Mouse (Mus musculus) frontal cortex, postnatal 14 days (tissue): ENCODE results near the gene Olfr235.
"Not testable (repeated sequence)": the region's sequence is repeated elsewhere in the genome, so short reads cannot be mapped to it uniquely, and the experiment has no call there.

Source experiments
- DNase-seq, 2 experiments: peaks; one replicate each; pipeline ENCODE4 v3.0.0; 2022; ENCODE audit warnings: low spot score in 2 of 2

The Olfr235 gene

GRCm38 (mm10) chr19:12260732-12261131 lies at the start of gene Olfr235:
Gene Olfr235, plus strand, starts transcription at chr19:12261032.
- DNase-seq, result no peak

DNA sequence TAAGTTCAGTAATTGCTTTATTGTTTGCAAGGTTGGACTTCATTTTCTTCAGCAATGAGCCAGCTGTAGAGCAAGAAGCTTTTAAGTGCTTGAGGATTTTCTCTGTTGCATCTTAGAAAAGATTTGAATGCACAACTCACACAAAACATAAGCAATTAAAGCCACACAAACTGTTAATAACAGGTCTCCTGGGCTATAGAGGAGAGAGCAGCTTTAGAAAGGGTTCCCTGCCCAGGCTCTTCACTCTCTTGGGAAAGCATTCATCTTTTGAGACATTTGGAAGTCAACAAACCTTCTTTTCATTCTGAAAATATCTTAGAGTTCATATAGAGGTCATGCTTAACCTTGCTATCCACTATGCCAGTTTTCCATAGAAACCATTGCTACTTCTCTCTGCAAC lies 28.3 kb upstream of the Olfr235 start, which contains the start of gene Olfr1432:
TSS of gene Olfr1432 (minus strand) at position 101 of the 400 bp plus-strand sequence.
- DNase-seq, result not testable (repeated sequence)

DNA sequence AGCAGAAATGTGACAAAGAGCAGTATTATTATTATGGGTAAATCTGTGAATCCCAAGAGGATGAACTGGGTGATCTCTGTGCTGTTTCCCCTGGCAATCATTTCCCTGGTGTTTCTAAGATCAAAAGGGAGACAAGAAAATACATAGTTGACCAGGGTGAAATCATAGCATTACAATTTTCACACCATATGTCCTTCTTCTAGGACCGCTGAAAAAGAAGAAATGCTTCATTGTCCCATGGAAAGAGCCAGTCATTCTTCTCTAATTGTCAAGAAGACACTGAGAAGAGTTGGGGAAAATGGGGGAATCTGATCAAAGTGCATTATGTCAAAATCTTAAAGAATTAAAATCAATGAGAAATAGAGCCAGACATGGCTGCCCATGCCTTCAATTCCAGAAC lies 19.3 kb upstream of the Olfr235 start, which contains the start of gene Olfr262:
TSS of gene Olfr262 (minus strand) at position 101 of the 400 bp plus-strand sequence.
- DNase-seq, result no peak

DNA sequence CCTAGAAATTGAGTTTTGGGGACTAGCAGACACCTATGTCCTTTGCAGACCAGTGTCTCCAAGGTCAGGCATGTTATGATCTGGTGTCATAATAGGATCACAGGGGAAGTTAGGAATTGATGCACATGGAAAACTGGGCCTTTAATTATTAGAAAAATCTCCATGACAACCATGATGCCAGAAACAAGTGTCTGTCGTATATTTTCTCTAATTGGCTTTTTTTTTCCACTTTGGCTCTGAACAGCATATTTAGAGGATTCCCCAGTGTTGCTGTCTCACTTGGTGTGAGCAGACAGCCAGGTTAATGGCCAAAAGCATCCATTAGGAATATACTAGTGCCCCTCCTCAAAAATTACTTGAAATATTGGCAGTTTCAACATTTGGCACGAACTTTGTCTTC lies 18.7 kb downstream of the Olfr235 start, which contains the start of gene Olfr1434:
TSS of gene Olfr1434 (plus strand) at position 301 of the 400 bp plus-strand sequence.
- no peak for DNase-seq

DNA sequence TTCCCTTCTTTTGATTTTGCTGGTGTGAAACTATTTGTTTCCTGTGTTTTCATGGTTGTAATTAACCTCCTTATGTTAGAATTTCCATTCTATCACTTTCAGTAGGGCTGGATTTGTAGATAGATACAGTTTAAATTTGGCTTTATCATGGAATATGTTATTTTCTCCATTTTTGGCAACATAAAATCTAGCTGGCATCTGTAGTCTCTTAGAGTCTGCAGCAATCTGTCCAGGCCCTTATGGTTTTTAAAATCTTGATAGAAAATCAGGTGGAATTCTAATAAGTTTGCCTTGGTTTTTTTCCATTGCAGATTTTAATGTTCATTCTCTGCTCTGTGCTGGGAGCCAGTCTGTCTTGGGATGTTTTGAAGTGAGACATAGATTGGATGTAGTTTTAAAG lies 32.1 kb downstream of the Olfr235 start:
- no peak for DNase-seq

DNA sequence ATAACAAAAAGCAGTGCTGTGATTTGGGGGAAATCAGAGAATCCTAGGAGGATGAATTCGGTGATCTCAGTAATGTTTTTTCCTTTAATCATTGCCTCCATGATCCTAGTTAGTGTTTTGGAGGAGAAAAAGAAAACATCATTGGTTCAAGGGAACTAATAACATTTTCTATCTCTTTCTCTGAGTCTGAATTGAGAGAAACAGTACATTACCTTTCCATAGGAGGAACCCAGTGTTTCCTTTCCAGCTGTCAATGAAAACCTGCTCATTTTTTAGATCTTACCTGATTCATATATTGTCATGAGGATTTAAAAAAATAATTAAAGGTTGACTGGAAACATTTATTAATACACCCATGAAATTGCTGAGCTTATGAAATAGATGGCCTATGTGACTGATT lies 38.2 kb downstream of the Olfr235 start, which contains the start of gene Olfr1436:
TSS of gene Olfr1436 (minus strand) at position 101 of the 400 bp plus-strand sequence.
- not testable (repeated sequence) for DNase-seq
